Mouse (Mus musculus): ENCODE measurements around the gene Tnfrsf11a. TPM values are rescaled to one million over a fixed set of nuclear protein-coding genes. Genes with fewer than 3 reads are reported as not detected.

Tnfrsf11a gene
- polyA plus RNA-seq, 1 experiment from 2014 or later: 0.82 TPM

DNA sequence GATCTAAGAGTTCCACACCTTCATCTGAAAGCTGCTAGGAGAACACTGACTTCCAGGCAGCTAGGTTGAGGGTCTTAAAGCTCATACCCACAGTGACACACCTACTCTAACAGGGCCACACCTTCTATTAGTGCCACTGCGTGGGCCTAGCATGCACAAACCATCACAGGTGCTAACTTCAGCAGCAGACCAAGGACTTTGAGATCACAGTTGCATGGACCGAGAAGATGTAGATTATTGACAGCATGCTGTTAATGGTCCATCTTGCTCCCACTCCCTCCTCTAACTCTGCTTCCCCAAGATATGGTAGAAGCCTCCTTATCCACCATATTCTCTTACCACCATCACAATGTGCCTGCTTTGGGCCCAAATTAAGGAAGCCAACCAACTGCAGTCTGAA lies 79.2 kb downstream of the Tnfrsf11a start:
- H3K4me2 ChIP-seq (ENCODE audit: low read depth, low read length): no peak overlapping the region
- no peak overlapping the region for H3K4me3 ChIP-seq (ENCODE audit: low read depth, low read length)
- no peaks in the 10 kb centered on the region for H3K36me3 ChIP-seq (ENCODE audit: control insufficient read depth, insufficient read depth, low read length)
- H3K27ac ChIP-seq (ENCODE audit: low read depth, low read length): no peak overlapping the region
- H3K9me3 ChIP-seq (ENCODE audit: control insufficient read depth, low read length): no peaks in the 10 kb centered on the region
- ATAC-seq (ENCODE audit: low read depth): no peak
- H3K27me3 ChIP-seq (ENCODE audit: control insufficient read depth, insufficient read depth, low read length): no peaks in the 10 kb centered on the region
- 94% methylated on average over 2 of the region's 2 CpGs for whole genome bisulfite sequencing
- no peaks in the 10 kb centered on the region for H3K4me1 ChIP-seq (ENCODE audit: control insufficient read depth, insufficient read depth, low read length)
- no peak overlapping the region for H3K9ac ChIP-seq (replicated peaks; ENCODE audit: low read depth, low read length)

DNA sequence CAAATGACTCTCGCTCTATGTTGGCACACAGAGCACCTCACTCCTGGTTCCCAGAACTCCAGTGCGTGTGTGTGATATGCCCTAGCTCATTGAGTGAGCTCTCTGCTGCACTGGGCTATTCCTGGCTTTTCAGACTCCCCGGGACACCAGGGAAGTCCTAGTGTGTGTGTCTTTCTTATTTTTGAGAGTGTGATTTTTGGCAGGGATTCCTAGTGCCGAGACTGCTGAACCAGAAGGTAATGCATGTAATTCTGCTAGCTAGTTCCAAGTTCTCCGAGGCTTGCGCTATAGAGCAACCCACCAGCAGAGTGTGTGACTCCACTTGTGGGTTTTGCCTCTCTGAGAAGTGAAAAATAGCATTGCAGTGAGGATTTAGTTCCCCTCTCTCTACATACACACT lies 96.1 kb downstream of the Tnfrsf11a start:
- Histone ChIP-seq H3K27ac (ENCODE audit: low read depth, low read length) (no peak overlapping the region), H3K4me2 (ENCODE audit: low read depth, low read length) (no peak overlapping the region), H3K27me3 (ENCODE audit: control insufficient read depth, insufficient read depth, low read length) (no peaks in the 10 kb centered on the region), H3K4me1 (ENCODE audit: control insufficient read depth, insufficient read depth, low read length) (no peaks in the 10 kb centered on the region), H3K36me3 (ENCODE audit: control insufficient read depth, insufficient read depth, low read length) (no peaks in the 10 kb centered on the region), H3K4me3 (ENCODE audit: low read depth, low read length) (no peak overlapping the region), H3K9ac (replicated peaks; ENCODE audit: low read depth, low read length) (no peak overlapping the region), H3K9me3 (ENCODE audit: control insufficient read depth, low read length) (no peaks in the 10 kb centered on the region)
- no peak for ATAC-seq (ENCODE audit: low read depth)
- WGBS: 85% methylated on average over 6 of the region's 6 CpGs

GRCm38 (mm10) chr1:105877808-105878207 lies 97.3 kb downstream of the Tnfrsf11a start:
- Histone ChIP-seq H3K36me3 (ENCODE audit: control insufficient read depth, insufficient read depth, low read length) (no peaks in the 10 kb centered on the region), H3K9ac (replicated peaks; ENCODE audit: low read depth, low read length) (no peak overlapping the region), H3K4me3 (ENCODE audit: low read depth, low read length) (no peak overlapping the region), H3K9me3 (ENCODE audit: control insufficient read depth, low read length) (no peaks in the 10 kb centered on the region), H3K4me1 (ENCODE audit: control insufficient read depth, insufficient read depth, low read length) (no peaks in the 10 kb centered on the region), H3K27ac (ENCODE audit: low read depth, low read length) (no peak overlapping the region), H3K4me2 (ENCODE audit: low read depth, low read length) (no peak overlapping the region), H3K27me3 (ENCODE audit: control insufficient read depth, insufficient read depth, low read length) (no peaks in the 10 kb centered on the region)
- no peak for ATAC-seq (ENCODE audit: low read depth)
- WGBS: 92% methylated on average over 5 of the region's 5 CpGs

DNA sequence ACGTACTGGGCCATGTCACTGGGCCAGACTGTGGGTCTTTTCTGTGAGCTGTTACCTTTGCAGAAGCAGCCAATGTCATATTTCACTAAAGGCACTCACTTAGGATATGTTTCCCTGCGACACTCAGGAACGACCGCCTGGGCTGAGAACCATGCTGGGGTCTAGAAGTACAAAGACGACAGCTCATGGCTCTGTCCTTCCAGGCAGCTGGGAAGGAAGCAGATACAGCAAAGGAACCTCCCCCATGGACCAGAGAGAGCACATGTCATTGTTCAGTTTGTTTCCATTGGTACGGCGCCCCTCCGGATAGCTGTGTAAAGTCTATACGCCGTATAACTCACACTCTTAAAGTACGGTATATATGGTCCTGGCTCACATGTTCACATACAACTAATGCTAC lies 97.9 kb downstream of the Tnfrsf11a start:
- 89% methylated on average over 11 of the region's 11 CpGs for WGBS

GRCm38 (mm10) chr1:105880555-105881304 lies 100.2 kb downstream of the Tnfrsf11a start:
- Histone ChIP-seq H3K36me3 (ENCODE audit: control insufficient read depth, insufficient read depth, low read length) (no peaks in the 10 kb centered on the region), H3K4me1 (ENCODE audit: control insufficient read depth, insufficient read depth, low read length) (no peaks in the 10 kb centered on the region), H3K4me2 (ENCODE audit: low read depth, low read length) (peak overlapping the region; percentile 36), H3K9me3 (ENCODE audit: control insufficient read depth, low read length) (no peaks in the 10 kb centered on the region), H3K9ac (replicated peaks; ENCODE audit: low read depth, low read length) (no peak overlapping the region), H3K4me3 (ENCODE audit: low read depth, low read length) (no peak overlapping the region), H3K27ac (ENCODE audit: low read depth, low read length) (no peak overlapping the region), H3K27me3 (ENCODE audit: control insufficient read depth, insufficient read depth, low read length) (no peaks in the 10 kb centered on the region)
- WGBS: 15% methylated on average over 24 of the region's 25 CpGs
- ATAC-seq (ENCODE audit: low read depth): peak; percentile 73

More for the DNA sequence above, 97.9 kb downstream of the Tnfrsf11a start:
- Histone ChIP-seq H3K4me1 (ENCODE audit: control insufficient read depth, insufficient read depth, low read length) (no peaks in the 10 kb centered on the region), H3K36me3 (ENCODE audit: control insufficient read depth, insufficient read depth, low read length) (no peaks in the 10 kb centered on the region), H3K27ac (ENCODE audit: low read depth, low read length) (no peak overlapping the region), H3K9me3 (ENCODE audit: control insufficient read depth, low read length) (no peaks in the 10 kb centered on the region), H3K4me3 (ENCODE audit: low read depth, low read length) (no peak overlapping the region), H3K27me3 (ENCODE audit: control insufficient read depth, insufficient read depth, low read length) (no peaks in the 10 kb centered on the region), H3K4me2 (ENCODE audit: low read depth, low read length) (no peak overlapping the region), H3K9ac (replicated peaks; ENCODE audit: low read depth, low read length) (no peak overlapping the region)
- ATAC-seq (ENCODE audit: low read depth): no peak

DNA sequence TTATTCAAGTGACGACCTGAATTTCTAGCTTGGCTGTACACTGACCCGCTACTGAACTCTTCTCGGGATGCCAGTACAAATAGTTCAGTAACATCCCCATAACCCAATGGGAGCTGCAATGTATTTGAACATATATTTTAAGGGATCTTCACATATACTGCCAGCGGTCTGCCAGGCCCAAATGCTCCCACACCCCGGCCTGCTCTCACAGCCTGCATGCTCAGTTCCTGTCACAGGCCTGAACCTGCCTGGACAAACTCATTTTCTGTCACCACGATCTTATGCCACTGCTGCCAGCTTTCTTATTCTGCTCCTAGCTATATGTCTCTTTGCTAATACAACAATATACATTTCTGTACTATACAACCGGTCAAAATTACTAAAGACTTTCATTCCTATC lies 100.9 kb downstream of the Tnfrsf11a start:
- no peak overlapping the region for H3K4me3 ChIP-seq (ENCODE audit: low read depth, low read length)
- no peak overlapping the region for H3K4me2 ChIP-seq (ENCODE audit: low read depth, low read length)
- no peak for ATAC-seq (ENCODE audit: low read depth)
- no peaks in the 10 kb centered on the region for H3K9me3 ChIP-seq (ENCODE audit: control insufficient read depth, low read length)
- H3K36me3 ChIP-seq (ENCODE audit: control insufficient read depth, insufficient read depth, low read length): no peaks in the 10 kb centered on the region
- no peaks in the 10 kb centered on the region for H3K27me3 ChIP-seq (ENCODE audit: control insufficient read depth, insufficient read depth, low read length)
- H3K27ac ChIP-seq (ENCODE audit: low read depth, low read length): no peak overlapping the region
- no peak overlapping the region for H3K9ac ChIP-seq (replicated peaks; ENCODE audit: low read depth, low read length)
- no peaks in the 10 kb centered on the region for H3K4me1 ChIP-seq (ENCODE audit: control insufficient read depth, insufficient read depth, low read length)
- WGBS: 81% methylated on average over 7 of the region's 7 CpGs

GRCm38 (mm10) chr1:105883498-105883897 lies 103.0 kb downstream of the Tnfrsf11a start:
- ATAC-seq (ENCODE audit: low read depth): no peak
- WGBS: 79% methylated on average over 2 of the region's 2 CpGs
- H3K36me3 ChIP-seq (ENCODE audit: control insufficient read depth, insufficient read depth, low read length): no peaks in the 10 kb centered on the region
- no peak overlapping the region for H3K9ac ChIP-seq (replicated peaks; ENCODE audit: low read depth, low read length)
- H3K4me2 ChIP-seq (ENCODE audit: low read depth, low read length): no peak overlapping the region
- H3K4me3 ChIP-seq (ENCODE audit: low read depth, low read length): no peak overlapping the region
- H3K27me3 ChIP-seq (ENCODE audit: control insufficient read depth, insufficient read depth, low read length): no peaks in the 10 kb centered on the region
- H3K9me3 ChIP-seq (ENCODE audit: control insufficient read depth, low read length): no peaks in the 10 kb centered on the region
- H3K4me1 ChIP-seq (ENCODE audit: control insufficient read depth, insufficient read depth, low read length): no peaks in the 10 kb centered on the region
- H3K27ac ChIP-seq (ENCODE audit: low read depth, low read length): no peak overlapping the region

DNA sequence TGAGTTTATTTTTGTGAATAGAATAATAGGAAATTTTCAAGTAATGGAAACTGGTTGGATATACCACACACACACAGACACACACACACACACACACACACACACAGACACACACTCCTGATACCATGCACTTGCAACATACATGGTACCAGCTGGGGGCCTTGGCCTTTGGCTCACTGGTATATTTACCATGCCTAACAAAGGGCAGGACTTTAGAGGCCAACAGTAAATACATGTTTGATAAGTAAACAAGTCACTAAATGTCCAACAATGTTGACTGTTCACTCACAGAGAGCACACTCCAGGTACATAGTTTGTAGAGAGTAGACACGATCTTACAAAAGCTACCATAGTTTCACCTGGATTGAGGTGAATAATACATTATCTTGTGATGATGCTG lies 104.6 kb downstream of the Tnfrsf11a start:
- H3K4me2 ChIP-seq (ENCODE audit: low read depth, low read length): no peak overlapping the region
- no peaks in the 10 kb centered on the region for H3K4me1 ChIP-seq (ENCODE audit: control insufficient read depth, insufficient read depth, low read length)
- no peak for ATAC-seq (ENCODE audit: low read depth)
- H3K9ac ChIP-seq (replicated peaks; ENCODE audit: low read depth, low read length): no peak overlapping the region
- no peak overlapping the region for H3K4me3 ChIP-seq (ENCODE audit: low read depth, low read length)
- no peaks in the 10 kb centered on the region for H3K27me3 ChIP-seq (ENCODE audit: control insufficient read depth, insufficient read depth, low read length)
- H3K27ac ChIP-seq (ENCODE audit: low read depth, low read length): no peak overlapping the region
- no peaks in the 10 kb centered on the region for H3K9me3 ChIP-seq (ENCODE audit: control insufficient read depth, low read length)
- no peaks in the 10 kb centered on the region for H3K36me3 ChIP-seq (ENCODE audit: control insufficient read depth, insufficient read depth, low read length)
- WGBS: 94% methylated on average over 1 of the region's 1 CpGs

DNA sequence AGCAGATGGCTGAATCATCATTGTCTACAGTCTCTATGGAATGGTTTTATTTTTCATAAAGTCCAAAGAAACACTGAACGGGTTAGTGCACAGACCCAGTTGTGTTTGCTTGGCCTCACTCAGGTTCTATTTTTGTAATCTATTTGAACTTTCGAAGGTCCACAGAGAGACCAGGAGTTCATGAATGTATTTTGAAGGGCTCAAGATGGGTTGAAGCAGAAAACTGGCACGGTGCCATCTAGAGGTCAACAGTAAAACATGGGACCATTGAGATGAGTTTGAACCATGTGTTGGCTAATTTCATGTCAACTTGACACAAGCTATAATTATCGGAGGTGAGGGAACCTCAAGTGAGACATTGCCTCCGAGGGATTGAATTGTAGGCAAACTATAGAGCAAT lies 105.1 kb downstream of the Tnfrsf11a start:
- H3K4me2 ChIP-seq (ENCODE audit: low read depth, low read length): no peak overlapping the region
- 84% methylated on average over 5 of the region's 5 CpGs for WGBS
- no peaks in the 10 kb centered on the region for H3K9me3 ChIP-seq (ENCODE audit: control insufficient read depth, low read length)
- no peak overlapping the region for H3K4me3 ChIP-seq (ENCODE audit: low read depth, low read length)
- H3K27ac ChIP-seq (ENCODE audit: low read depth, low read length): no peak overlapping the region
- no peaks in the 10 kb centered on the region for H3K36me3 ChIP-seq (ENCODE audit: control insufficient read depth, insufficient read depth, low read length)
- no peaks in the 10 kb centered on the region for H3K4me1 ChIP-seq (ENCODE audit: control insufficient read depth, insufficient read depth, low read length)
- no peaks in the 10 kb centered on the region for H3K27me3 ChIP-seq (ENCODE audit: control insufficient read depth, insufficient read depth, low read length)
- H3K9ac ChIP-seq (replicated peaks; ENCODE audit: low read depth, low read length): no peak overlapping the region
- ATAC-seq (ENCODE audit: low read depth): no peak

All from neural tube, embryonic 14.5 days (tissue).